Mouse (Mus musculus): ENCODE measurements around the gene Lasp1. TPM values are rescaled to one million over a fixed set of nuclear protein-coding genes. Genes with fewer than 3 reads are reported as not detected.
"Not testable (repeated sequence)": the region's sequence is repeated elsewhere in the genome, so short reads cannot be mapped to it uniquely, and the experiment has no call there.

Gene Lasp1
- polyA plus RNA-seq, 2 experiments from 2014 or later: 46.4 to 49.9 TPM

GRCm38 (mm10) chr11:97829913-97830476, 31.2 kb downstream of the Lasp1 start:
- ATAC-seq: peak; percentile 44

- ATAC-seq: no peak
Observed at GRCm38 (mm10) chr11:97830501-97830900, 31.7 kb downstream of the Lasp1 start.

DNA sequence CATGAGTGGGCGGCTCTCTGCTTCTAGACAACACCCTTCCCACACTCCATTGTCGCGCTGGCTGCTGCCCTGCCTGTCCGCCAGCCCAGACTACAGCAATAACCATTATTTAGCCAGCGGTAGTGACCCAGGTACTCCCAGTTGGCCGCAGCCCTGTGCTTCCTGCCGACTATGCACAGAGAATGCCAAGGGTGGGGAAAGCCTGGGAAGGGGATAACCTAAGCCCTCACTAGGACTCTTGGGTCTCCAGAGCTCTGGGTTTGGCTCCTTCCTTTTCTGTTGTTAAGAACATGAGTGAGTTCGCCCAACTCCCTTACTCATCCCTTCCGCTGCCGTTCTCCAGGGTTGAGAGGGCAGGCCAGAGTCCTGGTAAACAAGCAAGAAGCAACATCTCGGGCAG, 33.2 kb downstream of the Lasp1 start:
- ATAC-seq: no peak

GRCm38 (mm10) chr11:97833352-97833751, 34.6 kb downstream of the Lasp1 start:
- no peak for ATAC-seq

GRCm38 (mm10) chr11:97836541-97836940, 37.7 kb downstream of the Lasp1 start:
- ATAC-seq: peak; percentile 60

DNA sequence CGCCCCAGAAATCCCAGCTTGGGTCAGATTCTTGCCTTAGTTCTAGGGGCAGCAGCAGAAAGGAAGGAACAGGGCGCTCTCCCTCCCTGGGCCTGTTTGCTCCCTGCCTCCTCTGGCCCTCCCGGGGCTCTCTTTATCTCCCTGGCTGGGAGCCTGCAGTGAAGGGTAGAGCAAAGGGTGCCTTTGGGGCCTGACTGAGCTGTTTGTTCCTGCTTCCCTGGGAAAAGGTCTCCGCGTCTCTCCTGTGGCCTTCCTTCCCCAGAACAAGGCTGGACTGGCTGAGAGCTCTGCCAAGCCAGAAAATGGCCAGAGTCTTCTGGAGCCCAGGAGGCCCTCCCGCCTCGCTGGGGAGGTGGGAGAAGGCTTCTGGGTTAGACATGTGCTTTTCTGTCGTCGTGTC, 38.3 kb downstream of the Lasp1 start:
- not testable (repeated sequence) for ATAC-seq

DNA sequence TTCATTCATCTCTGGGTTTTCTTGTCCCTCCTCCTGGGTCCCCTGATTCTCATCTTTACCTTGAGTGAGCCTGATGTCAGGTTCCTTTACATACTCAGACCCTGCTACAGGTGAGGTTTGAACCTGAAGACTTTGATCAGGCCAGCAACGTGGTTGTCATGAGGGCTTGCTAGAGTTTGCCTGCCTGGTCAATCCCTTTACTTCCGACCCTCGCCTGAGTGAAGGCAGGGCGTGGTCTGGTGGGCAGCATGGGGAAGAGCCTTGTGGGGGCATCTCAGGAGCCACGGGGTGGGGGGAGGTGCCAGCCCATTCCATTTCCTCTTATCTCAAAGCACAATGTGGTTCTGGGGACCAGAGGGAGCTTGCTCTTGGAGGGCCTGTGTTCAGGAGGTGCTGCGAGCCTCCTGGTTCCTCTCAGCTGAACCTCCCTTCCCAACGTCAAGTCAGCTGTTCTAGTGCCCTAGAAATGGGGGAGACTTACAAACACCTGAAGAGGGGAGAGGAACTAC, 38.9 kb downstream of the Lasp1 start:
- no peak for ATAC-seq

- no peak for ATAC-seq
Observed at GRCm38 (mm10) chr11:97838779-97839440, 40.1 kb downstream of the Lasp1 start.

DNA sequence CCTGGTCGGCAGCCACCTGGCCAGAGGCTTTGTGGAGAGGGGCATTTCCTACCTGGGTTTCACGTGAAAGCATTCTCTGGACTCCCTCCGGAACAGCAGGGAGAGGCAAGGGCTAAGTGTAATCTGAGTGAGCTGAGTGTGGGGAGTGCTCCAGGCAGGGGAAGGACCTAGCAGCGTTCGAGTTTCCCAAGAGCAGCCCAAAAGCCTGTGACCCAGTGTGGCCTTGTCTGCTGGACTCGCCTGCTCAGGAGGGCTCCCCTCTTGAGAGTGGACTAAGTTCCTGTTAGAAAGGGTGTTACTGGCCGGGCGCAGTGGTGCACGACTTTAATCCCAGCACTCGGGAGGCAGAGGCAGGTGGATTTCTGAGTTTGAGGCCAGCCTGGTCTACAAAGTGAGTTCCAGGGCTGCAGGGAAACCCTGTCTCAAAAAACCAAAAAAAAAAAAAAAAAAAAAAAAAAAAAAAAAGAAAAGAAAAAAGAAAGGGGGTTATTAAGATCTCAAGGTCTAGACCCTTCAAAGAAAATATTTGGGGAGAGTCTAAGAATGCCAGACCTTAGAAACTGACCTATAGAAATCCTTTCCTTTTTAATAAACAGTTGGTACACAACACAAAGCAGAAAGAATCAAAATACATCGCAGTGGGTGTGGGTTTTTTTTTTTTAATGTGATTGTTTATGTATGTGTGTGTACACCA, 40.8 kb downstream of the Lasp1 start:
- ATAC-seq: no peak

DNA sequence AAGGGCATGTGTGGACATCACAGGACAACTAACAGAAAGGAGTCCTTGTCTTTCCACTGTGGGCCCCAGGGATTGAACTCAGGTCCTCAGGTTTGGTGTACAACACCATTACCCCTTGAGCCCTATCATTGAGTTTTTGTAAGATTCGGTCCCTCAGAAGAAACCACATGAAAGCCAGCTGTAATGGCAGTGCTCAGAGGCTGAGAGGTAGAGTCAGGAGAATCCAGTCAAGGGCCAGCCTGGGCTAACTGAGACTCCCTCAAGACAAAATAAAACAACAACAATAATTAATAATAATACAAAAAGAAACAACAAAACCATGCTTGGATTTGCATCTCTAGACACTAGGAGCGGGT, 41.3 kb downstream of the Lasp1 start:
- ATAC-seq: peak; percentile 16

GRCm38 (mm10) chr11:97840539-97840954, 41.7 kb downstream of the Lasp1 start, which contains the start of gene B230217C12Rik:
TSS of gene B230217C12Rik (plus strand) at chr11:97840780.
- peak; percentile 25 for ATAC-seq

DNA sequence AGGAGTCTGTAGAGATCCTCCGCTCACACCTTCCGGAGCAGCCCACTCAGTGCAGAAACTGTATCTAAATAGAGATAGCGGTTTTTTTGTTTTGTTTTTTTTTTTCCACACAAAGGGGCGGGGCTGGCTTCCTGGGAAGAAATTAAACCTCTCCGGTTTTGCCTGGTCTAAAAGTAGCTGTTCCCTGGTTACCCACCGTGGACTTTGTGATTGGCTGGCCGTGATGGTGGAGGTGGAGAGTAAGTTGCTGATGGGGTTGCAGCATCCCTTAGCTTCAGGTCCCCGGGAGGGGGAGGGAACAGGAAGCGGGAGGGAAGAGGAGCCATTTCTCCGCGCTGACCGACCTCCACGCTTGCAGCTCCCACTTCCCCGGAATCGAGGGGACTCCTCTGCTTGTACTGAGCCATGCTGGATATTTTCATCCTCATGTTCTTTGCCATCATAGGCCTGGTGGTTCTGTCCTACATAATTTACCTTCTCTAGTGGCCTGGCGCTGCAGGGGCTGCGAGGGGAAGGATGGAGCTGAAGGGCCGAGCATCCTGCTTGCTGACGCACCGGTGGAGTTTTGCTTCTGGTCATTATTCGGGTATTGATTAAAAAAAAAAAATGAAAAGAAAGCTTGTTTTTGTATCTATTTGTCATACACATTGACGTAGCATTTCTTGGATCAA, 42.3 kb downstream of the Lasp1 start:
- ATAC-seq: peak; percentile 52

DNA sequence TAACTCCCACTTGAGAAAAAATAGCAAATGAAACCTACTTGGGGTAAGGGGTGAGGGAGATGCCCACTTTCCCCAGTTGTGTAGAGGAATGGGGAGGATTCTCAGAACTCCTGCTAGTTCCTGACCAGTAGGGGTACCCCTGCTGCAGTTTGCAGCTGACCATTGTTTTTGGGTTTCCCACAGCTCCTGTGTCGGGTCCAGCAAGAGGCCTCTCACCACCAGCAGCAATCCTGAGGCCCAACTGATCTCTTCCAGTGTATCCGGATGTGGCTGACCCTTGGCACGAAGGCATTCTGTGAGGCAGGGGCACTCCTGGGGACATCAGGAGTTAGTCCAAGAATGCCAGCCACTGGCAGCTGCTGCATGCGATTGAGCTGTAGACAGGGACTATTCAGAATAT, 43.2 kb downstream of the Lasp1 start:
- no peak for ATAC-seq

DNA sequence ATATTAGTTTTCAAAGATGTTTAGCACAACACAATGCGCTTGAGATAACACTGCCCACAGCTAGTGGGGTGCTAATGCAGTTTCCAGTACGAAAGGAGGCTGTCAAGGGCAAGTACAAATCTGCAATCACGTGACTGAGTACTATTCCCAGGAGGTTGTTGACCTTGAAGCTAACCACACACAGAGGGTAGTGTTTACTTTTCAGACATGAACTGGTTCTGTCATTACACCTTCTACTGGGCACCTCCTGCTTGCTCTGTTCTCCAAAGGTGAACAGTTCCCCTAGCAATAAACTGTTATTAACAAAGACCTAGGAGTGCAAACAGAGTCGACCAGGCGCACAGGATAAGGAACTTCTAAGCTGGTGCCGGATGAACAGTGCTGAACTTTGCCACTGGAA, 51.6 kb downstream of the Lasp1 start:
- ATAC-seq: no peak

DNA sequence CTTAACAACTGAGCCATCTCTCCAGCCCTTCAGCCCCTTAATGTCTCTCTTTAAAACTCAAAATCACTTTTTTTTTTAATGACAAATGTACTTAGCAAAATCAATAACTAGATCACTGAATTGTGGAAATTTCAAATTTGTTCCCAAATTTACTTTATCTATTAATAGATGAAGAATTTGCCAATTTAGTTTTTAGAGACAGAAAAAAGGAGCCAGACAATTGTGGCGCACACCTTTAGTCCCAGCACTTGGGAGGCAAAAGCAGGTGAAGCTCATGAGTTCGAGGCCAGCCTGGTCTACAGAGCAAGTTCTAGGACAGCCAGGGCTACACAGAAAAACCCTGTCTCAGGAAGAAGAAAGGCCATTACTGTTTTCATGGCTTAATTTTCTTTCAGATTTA, 52.8 kb downstream of the Lasp1 start:
- no peak for ATAC-seq

- ATAC-seq: no peak
Observed at GRCm38 (mm10) chr11:97855473-97855872, 56.7 kb downstream of the Lasp1 start.

GRCm38 (mm10) chr11:97862148-97862547, 63.3 kb downstream of the Lasp1 start:
- ATAC-seq: no peak

DNA sequence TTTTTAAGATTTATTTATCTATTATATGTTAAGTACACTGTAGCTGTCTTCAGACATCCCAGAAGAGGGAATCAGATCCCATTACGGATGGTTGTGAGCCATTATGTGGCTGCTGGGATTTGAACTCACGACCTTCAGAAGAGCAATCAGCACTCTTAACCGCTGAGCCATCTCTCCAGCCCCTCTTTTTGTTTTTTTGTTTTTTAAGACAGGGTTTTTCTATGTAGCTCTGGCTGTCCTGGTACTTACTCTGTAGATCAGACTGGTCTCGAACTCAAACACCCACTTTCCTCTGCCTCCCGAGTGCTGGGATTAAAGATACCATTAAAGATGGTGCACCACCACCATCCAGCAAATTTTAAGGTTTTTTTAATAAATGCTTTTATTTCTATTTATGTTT, 66.6 kb downstream of the Lasp1 start:
- ATAC-seq: no peak

DNA sequence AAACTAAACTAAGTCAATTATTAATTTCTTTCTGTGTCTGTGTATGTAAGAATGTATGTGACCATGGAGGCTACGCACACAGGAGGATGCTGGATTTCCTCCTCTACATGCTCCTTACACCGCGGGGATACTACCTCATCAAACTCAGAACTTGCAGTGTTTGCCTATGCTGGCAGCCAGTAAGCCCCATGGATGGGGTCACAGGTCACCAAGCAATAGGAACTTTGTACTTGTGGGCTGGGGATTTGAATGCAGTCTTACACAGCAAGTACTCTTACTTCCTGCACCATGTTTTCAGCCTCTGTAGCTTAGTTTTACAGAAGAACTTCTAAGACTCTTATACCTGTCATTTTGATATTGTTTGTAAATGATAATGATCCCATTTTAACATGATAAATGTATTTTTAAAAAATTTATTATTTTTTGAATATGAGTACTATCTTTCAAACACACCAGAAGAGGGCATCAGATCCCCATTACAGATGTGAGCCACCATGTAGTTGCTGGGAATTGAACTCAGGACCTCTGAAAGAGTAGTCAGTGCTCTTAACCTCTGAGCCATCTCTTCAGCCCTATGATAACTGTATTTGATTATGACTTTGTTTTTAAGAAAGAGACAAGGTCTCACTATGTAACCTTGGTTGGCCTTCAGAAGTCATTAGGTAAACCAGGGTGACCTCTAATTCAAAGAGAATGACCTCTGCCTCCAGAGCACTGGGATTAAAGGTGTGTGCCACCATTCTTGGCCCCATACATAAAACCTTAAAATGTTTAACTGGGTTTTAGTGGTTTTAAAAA, 67.5 kb downstream of the Lasp1 start:
- ATAC-seq: no peak

DNA sequence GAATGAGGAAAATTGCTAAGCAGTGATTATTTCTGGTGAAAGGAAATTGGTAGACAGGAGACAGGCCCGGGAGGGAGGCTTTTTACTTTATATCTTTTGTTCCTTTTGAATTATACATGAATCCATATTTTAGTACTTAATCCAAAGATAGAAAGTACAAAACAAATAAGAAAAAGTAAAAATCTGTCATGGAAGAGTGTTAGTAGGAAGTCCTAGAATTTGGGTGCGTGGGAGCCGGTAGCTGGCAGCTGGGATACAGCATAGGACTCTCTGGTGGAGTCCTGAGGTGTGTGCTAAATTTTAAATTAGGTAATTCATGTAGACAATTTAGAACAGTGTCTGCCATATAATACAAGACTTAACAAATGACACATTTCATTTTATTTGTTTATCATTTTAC, 68.8 kb downstream of the Lasp1 start:
- ATAC-seq: no peak

DNA sequence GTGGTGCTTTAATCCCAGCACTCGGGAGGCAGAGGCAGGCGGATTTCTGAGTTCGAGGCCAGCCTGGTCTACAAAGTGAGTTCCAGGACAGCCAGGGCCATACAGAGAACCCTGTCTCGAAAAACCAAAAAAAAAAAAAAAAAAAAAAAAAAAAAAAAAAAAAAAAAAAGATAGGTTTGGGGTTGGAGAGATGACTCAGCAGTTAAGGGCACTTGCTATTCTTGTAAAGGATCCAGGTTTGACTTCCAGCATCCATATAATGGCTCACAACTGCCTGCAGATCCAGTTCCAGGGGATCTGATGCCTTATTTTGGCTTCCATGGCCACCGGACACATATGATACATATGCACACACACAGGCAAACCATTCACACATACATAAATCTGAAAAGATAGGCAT, 73.6 kb downstream of the Lasp1 start:
- ATAC-seq: not testable (repeated sequence)

DNA sequence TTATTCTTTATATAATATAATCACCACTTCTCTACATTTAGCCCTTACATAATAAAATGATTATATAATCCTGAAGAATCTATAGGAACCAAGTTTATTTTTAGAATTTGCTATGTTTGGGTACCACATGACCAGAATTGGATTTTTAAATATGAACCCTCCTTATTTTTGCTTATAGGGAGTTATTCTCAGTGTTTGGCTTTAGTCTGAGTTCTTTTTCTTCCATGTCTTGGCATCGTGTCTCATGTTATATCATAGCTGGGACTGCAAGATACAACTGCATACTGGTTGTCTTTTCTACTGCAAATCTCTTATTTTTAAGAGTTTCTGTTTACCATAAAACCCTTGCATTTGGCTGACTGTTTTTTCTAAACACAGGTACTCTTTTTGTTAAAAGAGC, 75.6 kb downstream of the Lasp1 start:
- no peak for ATAC-seq

GRCm38 (mm10) chr11:97877341-97877740, 78.5 kb downstream of the Lasp1 start:
- ATAC-seq: no peak

Measured in CD4-positive, CD25-positive, alpha-beta regulatory T cell, adult 4 months (primary cell).